Mouse (Mus musculus): ENCODE results near the gene Stk39. TPM values are rescaled to one million over a fixed set of nuclear protein-coding genes. Genes with fewer than 3 reads are reported as not detected.

Stk39 gene
- polyA plus RNA-seq, 1 experiment from 2014 or later: 39.5 TPM

- WGBS: 58% methylated on average over 16 of the region's 16 CpGs
- no peak for DNase-seq (ENCODE audit: low spot score)
- H3K9me3 ChIP-seq (ENCODE audit: control insufficient read depth, low read length): no peaks in the 10 kb centered on the region
Measured at GRCm38 (mm10) chr2:68292539-68293320, 179.3 kb downstream of the Stk39 start.

GRCm38 (mm10) chr2:68291895-68292294 lies 180.2 kb downstream of the Stk39 start:
- no peak overlapping the region for H3K27ac ChIP-seq (ENCODE audit: low read depth, low read length)
- H3K4me3 ChIP-seq (ENCODE audit: low read depth, low read length): no peak overlapping the region
- no peak for DNase-seq (ENCODE audit: low spot score)
- peaks cover 10% of the 10 kb centered on the region for H3K4me1 ChIP-seq (ENCODE audit: control insufficient read depth, insufficient read depth, low read length)
- 45% methylated on average over 5 of the region's 5 CpGs for WGBS
- H3K36me3 ChIP-seq (ENCODE audit: control insufficient read depth, insufficient read depth, low read length): no peaks in the 10 kb centered on the region; the same call in 1 of the 2 replicates
- no peak overlapping the region for H3K9ac ChIP-seq (ENCODE audit: low read length)
- H3K9me3 ChIP-seq (ENCODE audit: control insufficient read depth, low read length): no peaks in the 10 kb centered on the region
- no peak for ATAC-seq (ENCODE audit: insufficient read depth, low FRiP score, low TSS enrichment)
- H3K4me2 ChIP-seq (ENCODE audit: low read depth): no peak overlapping the region
- H3K27me3 ChIP-seq (ENCODE audit: control insufficient read depth, insufficient read depth, low read length): no peaks in the 10 kb centered on the region

More at GRCm38 (mm10) chr2:68292539-68293320, 179.3 kb downstream of the Stk39 start:
- no peak overlapping the region for H3K27ac ChIP-seq (ENCODE audit: low read depth, low read length)
- H3K4me2 ChIP-seq (ENCODE audit: low read depth): no peak overlapping the region
- H3K4me3 ChIP-seq (ENCODE audit: low read depth, low read length): no peak overlapping the region
- ATAC-seq (ENCODE audit: insufficient read depth, low FRiP score, low TSS enrichment): no peak
- H3K9ac ChIP-seq (ENCODE audit: low read length): no peak overlapping the region
- H3K27me3 ChIP-seq (ENCODE audit: control insufficient read depth, insufficient read depth, low read length): no peaks in the 10 kb centered on the region
- peaks cover 10% of the 10 kb centered on the region for H3K4me1 ChIP-seq (ENCODE audit: control insufficient read depth, insufficient read depth, low read length)
- no peaks in the 10 kb centered on the region; the same call in 1 of the 2 replicates for H3K36me3 ChIP-seq (ENCODE audit: control insufficient read depth, insufficient read depth, low read length)

GRCm38 (mm10) chr2:68289961-68290360 lies 182.1 kb downstream of the Stk39 start:
- no peak overlapping the region for H3K4me3 ChIP-seq (ENCODE audit: low read depth, low read length)
- ATAC-seq (ENCODE audit: insufficient read depth, low FRiP score, low TSS enrichment) (no peak), DNase-seq (ENCODE audit: low spot score) (no peak)
- H3K27ac ChIP-seq (ENCODE audit: low read depth, low read length): no peak overlapping the region
- 68% methylated on average over 4 of the region's 4 CpGs for WGBS
- no peaks in the 10 kb centered on the region for H3K9me3 ChIP-seq (ENCODE audit: control insufficient read depth, low read length)
- H3K27me3 ChIP-seq (ENCODE audit: control insufficient read depth, insufficient read depth, low read length): no peaks in the 10 kb centered on the region
- H3K9ac ChIP-seq (ENCODE audit: low read length): no peak overlapping the region
- no peak overlapping the region for H3K4me2 ChIP-seq (ENCODE audit: low read depth)
- no peaks in the 10 kb centered on the region; the same call in 1 of the 2 replicates for H3K36me3 ChIP-seq (ENCODE audit: control insufficient read depth, insufficient read depth, low read length)
- H3K4me1 ChIP-seq (ENCODE audit: control insufficient read depth, insufficient read depth, low read length): peaks cover 10% of the 10 kb centered on the region

DNA sequence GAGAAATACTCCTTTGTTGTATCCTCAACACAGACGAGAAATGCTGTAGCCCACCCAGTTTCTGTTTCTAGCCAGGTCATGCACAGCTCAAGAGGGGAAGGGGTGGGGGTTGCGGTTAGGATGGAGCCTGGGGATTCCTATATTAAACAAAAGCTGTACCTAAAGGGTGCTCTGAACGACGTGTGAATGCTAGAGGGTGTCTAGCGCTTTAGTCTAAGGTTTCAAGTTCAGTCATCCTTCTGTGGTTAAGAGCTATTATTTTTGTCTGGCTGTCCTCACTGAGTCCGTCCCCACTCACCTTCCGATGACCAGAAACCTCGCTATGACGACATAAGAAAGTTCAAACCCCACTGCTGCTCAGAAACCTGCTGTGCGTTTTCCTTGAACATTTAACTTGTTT lies 182.9 kb downstream of the Stk39 start:
- peaks cover 10% of the 10 kb centered on the region for H3K4me1 ChIP-seq (ENCODE audit: control insufficient read depth, insufficient read depth, low read length)
- ATAC-seq (ENCODE audit: insufficient read depth, low FRiP score, low TSS enrichment) (no peak), DNase-seq (ENCODE audit: low spot score) (no peak)
- no peaks in the 10 kb centered on the region for H3K9me3 ChIP-seq (ENCODE audit: control insufficient read depth, low read length)
- no peak overlapping the region for H3K4me2 ChIP-seq (ENCODE audit: low read depth)
- H3K27ac ChIP-seq (ENCODE audit: low read depth, low read length): no peak overlapping the region
- no peaks in the 10 kb centered on the region; the same call in 1 of the 2 replicates for H3K36me3 ChIP-seq (ENCODE audit: control insufficient read depth, insufficient read depth, low read length)
- WGBS: 81% methylated on average over 10 of the region's 10 CpGs
- no peak overlapping the region for H3K9ac ChIP-seq (ENCODE audit: low read length)
- no peaks in the 10 kb centered on the region for H3K27me3 ChIP-seq (ENCODE audit: control insufficient read depth, insufficient read depth, low read length)
- no peak overlapping the region for H3K4me3 ChIP-seq (ENCODE audit: low read depth, low read length)

DNA sequence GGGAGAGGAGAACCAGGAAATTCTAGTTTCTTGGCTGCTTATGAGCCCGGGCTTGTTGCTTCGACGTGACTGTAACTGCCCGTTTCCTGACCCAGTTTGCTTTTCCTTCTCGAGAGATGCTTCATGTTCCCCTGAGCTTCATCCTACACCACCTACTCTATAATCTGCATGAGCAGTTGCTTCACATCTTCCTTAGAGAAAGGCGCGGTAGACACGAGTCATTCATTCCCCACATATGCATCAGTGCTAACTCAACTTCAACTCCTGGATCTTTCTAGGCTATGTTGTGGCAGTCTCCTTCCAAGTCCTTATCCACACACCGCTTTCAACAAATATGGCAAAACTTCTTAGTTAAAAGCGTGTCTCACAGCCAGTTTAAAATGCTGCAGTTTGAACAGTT lies 184.0 kb downstream of the Stk39 start:
- Histone ChIP-seq H3K4me3 (ENCODE audit: low read depth, low read length) (no peak overlapping the region), H3K9me3 (ENCODE audit: control insufficient read depth, low read length) (no peaks in the 10 kb centered on the region), H3K4me1 (ENCODE audit: control insufficient read depth, insufficient read depth, low read length) (peaks cover 7% of the 10 kb centered on the region), H3K4me2 (ENCODE audit: low read depth) (no peak overlapping the region), H3K27me3 (ENCODE audit: control insufficient read depth, insufficient read depth, low read length) (no peaks in the 10 kb centered on the region), H3K27ac (ENCODE audit: low read depth, low read length) (no peak overlapping the region), H3K36me3 (ENCODE audit: control insufficient read depth, insufficient read depth, low read length) (no peaks in the 10 kb centered on the region; the same call in 1 of the 2 replicates), H3K9ac (ENCODE audit: low read length) (no peak overlapping the region)
- 97% methylated on average over 10 of the region's 10 CpGs for WGBS
- ATAC-seq (ENCODE audit: insufficient read depth, low FRiP score, low TSS enrichment) (no peak), DNase-seq (ENCODE audit: low spot score) (no peak)

DNA sequence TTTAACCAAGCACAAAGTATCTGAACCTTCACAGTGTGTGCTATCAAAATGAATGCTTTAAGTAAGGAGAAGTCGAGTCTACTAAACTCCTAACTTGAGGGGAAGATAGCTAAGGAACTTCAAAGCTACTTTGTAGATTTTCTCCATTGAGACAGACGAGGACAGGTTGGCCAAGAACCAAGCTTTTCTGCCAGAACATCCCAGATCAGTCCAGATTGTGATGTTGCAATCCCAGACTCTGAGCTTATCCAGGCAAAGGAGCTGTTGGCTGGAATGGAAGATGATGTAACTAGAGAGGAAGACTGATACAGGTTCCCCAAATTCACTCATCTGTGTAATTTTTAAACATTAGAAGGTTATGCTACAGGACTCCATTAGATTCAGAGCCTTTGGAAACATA lies 187.7 kb downstream of the Stk39 start:
- DNase-seq (ENCODE audit: low spot score) (no peak), ATAC-seq (ENCODE audit: insufficient read depth, low FRiP score, low TSS enrichment) (no peak)
- Histone ChIP-seq H3K27ac (ENCODE audit: low read depth, low read length) (no peak overlapping the region), H3K4me3 (ENCODE audit: low read depth, low read length) (no peak overlapping the region), H3K4me2 (ENCODE audit: low read depth) (no peak overlapping the region), H3K27me3 (ENCODE audit: control insufficient read depth, insufficient read depth, low read length) (no peaks in the 10 kb centered on the region), H3K4me1 (ENCODE audit: control insufficient read depth, insufficient read depth, low read length) (no peaks in the 10 kb centered on the region), H3K9ac (ENCODE audit: low read length) (no peak overlapping the region), H3K9me3 (ENCODE audit: control insufficient read depth, low read length) (no peaks in the 10 kb centered on the region), H3K36me3 (ENCODE audit: control insufficient read depth, insufficient read depth, low read length) (no peaks in the 10 kb centered on the region; the same call in 1 of the 2 replicates)
- 86% methylated on average over 2 of the region's 2 CpGs for WGBS

- no peaks in the 10 kb centered on the region for H3K27me3 ChIP-seq (ENCODE audit: control insufficient read depth, insufficient read depth, low read length)
- no peak overlapping the region for H3K27ac ChIP-seq (ENCODE audit: low read depth, low read length)
- DNase-seq (ENCODE audit: low spot score): no peak
- no peak overlapping the region for H3K4me3 ChIP-seq (ENCODE audit: low read depth, low read length)
- no peak overlapping the region for H3K4me2 ChIP-seq (ENCODE audit: low read depth)
- 81% methylated on average over 6 of the region's 6 CpGs for whole genome bisulfite sequencing
- no peaks in the 10 kb centered on the region for H3K9me3 ChIP-seq (ENCODE audit: control insufficient read depth, low read length)
- ATAC-seq (ENCODE audit: insufficient read depth, low FRiP score, low TSS enrichment): no peak
- no peaks in the 10 kb centered on the region for H3K4me1 ChIP-seq (ENCODE audit: control insufficient read depth, insufficient read depth, low read length)
- H3K9ac ChIP-seq (ENCODE audit: low read length): no peak overlapping the region
- H3K36me3 ChIP-seq (ENCODE audit: control insufficient read depth, insufficient read depth, low read length): no peaks in the 10 kb centered on the region
Measured at GRCm38 (mm10) chr2:68283021-68283548, 189.0 kb downstream of the Stk39 start.

DNA sequence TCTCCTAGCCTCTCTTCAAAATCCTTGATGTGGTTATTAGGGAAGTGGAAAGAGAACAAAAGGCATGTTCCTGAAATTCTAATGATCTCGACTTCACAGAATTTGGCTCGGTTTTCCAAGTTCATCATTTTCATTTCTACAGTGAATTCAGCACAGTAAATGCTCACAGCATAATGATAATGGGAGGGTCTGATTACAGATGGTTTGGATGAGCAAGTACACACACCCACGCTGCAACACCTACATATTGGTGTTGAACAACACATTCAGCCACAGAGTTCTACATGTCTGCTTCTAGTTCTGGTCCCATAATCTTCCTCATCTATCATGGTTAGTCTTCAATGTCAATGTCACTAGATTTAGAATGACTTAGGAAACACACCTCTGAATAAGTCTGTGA lies 190.5 kb downstream of the Stk39 start:
- Histone ChIP-seq H3K4me1 (ENCODE audit: control insufficient read depth, insufficient read depth, low read length) (no peaks in the 10 kb centered on the region), H3K9ac (ENCODE audit: low read length) (no peak overlapping the region), H3K36me3 (ENCODE audit: control insufficient read depth, insufficient read depth, low read length) (no peaks in the 10 kb centered on the region), H3K4me3 (ENCODE audit: low read depth, low read length) (no peak overlapping the region), H3K4me2 (ENCODE audit: low read depth) (no peak overlapping the region), H3K27me3 (ENCODE audit: control insufficient read depth, insufficient read depth, low read length) (no peaks in the 10 kb centered on the region), H3K27ac (ENCODE audit: low read depth, low read length) (no peak overlapping the region), H3K9me3 (ENCODE audit: control insufficient read depth, low read length) (no peaks in the 10 kb centered on the region)
- DNase-seq (ENCODE audit: low spot score) (no peak), ATAC-seq (ENCODE audit: insufficient read depth, low FRiP score, low TSS enrichment) (no peak)
- 85% methylated on average over 3 of the region's 3 CpGs for WGBS

- no peak for ATAC-seq (ENCODE audit: insufficient read depth, low FRiP score, low TSS enrichment)
- DNase-seq (ENCODE audit: low spot score): no peak
- Histone ChIP-seq H3K27me3 (ENCODE audit: control insufficient read depth, insufficient read depth, low read length) (no peaks in the 10 kb centered on the region), H3K4me2 (ENCODE audit: low read depth) (no peak overlapping the region), H3K9ac (ENCODE audit: low read length) (no peak overlapping the region), H3K27ac (ENCODE audit: low read depth, low read length) (no peak overlapping the region), H3K4me1 (ENCODE audit: control insufficient read depth, insufficient read depth, low read length) (no peaks in the 10 kb centered on the region), H3K4me3 (ENCODE audit: low read depth, low read length) (no peak overlapping the region), H3K9me3 (ENCODE audit: control insufficient read depth, low read length) (no peaks in the 10 kb centered on the region), H3K36me3 (ENCODE audit: control insufficient read depth, insufficient read depth, low read length) (no peaks in the 10 kb centered on the region)
- 65% methylated on average over 4 of the region's 4 CpGs for WGBS
Measured at GRCm38 (mm10) chr2:68271301-68271700, 200.8 kb downstream of the Stk39 start.

All from neural tube, embryonic 11.5 days (tissue).